Mouse (Mus musculus): ENCODE measurements at regions not wholly inside any gene's neighbourhood (a gene's known extent, or its start where the extent isn't known, plus 50 kb on each side); places are given as distances from the start of the nearest gene placed in this dataset.

DNA sequence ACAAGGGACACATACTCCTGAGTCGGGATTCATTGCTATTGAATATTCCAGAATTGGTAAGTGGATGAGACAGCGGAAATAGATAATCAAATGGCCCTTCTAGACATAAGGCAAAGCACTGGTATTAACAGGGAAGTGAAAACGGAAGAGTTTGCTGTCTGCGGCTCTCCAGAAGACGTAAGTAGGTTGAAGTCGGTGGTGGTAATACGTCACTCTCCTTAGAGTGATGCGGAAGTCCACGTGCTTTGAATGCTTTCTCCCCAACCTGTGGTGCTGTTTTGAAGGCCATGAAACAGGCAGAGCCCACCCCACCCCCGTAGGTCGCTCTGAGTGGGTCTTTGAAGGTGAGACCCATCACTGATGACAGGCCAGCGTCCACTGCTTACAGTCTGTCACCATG, 308.0 kb upstream of the Tbx3 start:
- DNase-seq (ENCODE audit: low spot score in 2 of 2) = no peak
- intact Hi-C loops (cut with DNase I) = no loop called here

DNA sequence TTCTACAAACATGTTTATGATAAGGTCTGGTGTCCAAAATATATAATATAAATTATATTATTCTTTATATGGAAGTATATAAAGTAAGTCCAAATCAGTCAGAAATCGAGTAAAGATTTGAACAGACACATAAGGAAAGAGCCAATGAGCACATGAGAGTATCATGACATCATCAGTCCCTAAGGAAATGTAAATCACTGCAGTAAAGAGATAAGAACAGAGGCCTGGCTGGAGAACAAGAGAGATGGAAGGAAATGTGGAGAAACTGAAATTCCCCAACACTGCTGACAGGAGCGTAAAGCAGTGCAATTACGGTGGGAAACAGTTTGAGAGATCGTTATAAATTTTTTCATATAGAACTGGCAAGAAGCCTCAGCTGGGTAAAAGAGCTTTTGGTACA, 306.2 kb upstream of the Tbx3 start:
- intact Hi-C loops (cut with DNase I) = no loop called here
- no peak for DNase-seq (ENCODE audit: low spot score in 2 of 2)

DNA sequence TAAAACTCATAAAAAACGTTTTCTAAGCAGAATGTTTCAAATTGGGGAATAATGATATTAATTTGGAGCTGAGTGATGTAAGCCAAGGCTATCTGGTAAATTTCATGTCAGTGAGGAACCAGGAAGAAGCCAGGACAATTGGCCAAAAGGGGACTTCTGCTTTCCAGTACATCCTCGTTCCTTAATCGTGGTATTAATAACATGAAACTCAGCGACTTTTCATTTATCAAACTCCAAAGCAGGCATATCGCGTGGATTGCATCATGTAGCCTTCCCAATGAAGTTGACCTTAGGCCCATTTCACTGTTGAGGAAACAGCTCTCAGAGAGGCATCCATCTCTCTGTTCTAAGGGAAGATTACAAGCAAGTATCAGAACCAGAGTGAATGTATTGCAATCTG, 305.3 kb upstream of the Tbx3 start:
- DNase-seq (ENCODE audit: low spot score in 2 of 2) = no peak
- intact Hi-C loops (cut with DNase I) = no loop called here

GRCm38 (mm10) chr5:119366296-119366695, 304.2 kb upstream of the Tbx3 start:
- DNase-seq (ENCODE audit: low spot score in 2 of 2) = no peak
- intact Hi-C loops (cut with DNase I) = no loop called here

DNA sequence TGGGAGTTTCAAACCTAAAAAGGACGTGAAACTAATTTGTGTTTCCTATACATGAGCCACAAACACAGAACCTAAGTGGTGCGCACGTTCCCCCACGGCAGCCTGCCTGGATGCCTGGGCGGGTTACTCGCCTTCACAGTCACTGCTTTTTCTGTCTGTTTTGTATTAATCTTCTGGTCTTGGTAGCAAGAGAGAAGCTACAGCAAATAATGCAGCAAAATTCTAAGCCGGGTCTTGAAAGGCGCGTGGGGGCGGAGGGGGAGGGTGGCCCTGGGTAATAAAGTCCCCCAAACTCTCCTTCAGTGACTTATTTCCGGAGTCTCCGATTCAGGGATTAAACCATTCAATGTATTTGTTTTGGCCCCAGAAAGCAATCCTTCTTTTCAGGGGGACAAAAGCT, 300.0 kb upstream of the Tbx3 start:
- no peak for DNase-seq (ENCODE audit: low spot score in 2 of 2)
- intact Hi-C loops (cut with DNase I) = no loop called here

GRCm38 (mm10) chr5:119370931-119371330, 299.5 kb upstream of the Tbx3 start:
- intact Hi-C loops (cut with DNase I) = no loop called here
- DNase-seq (ENCODE audit: low spot score in 2 of 2) = peak in 1 of 2 experiments; percentile 8

DNA sequence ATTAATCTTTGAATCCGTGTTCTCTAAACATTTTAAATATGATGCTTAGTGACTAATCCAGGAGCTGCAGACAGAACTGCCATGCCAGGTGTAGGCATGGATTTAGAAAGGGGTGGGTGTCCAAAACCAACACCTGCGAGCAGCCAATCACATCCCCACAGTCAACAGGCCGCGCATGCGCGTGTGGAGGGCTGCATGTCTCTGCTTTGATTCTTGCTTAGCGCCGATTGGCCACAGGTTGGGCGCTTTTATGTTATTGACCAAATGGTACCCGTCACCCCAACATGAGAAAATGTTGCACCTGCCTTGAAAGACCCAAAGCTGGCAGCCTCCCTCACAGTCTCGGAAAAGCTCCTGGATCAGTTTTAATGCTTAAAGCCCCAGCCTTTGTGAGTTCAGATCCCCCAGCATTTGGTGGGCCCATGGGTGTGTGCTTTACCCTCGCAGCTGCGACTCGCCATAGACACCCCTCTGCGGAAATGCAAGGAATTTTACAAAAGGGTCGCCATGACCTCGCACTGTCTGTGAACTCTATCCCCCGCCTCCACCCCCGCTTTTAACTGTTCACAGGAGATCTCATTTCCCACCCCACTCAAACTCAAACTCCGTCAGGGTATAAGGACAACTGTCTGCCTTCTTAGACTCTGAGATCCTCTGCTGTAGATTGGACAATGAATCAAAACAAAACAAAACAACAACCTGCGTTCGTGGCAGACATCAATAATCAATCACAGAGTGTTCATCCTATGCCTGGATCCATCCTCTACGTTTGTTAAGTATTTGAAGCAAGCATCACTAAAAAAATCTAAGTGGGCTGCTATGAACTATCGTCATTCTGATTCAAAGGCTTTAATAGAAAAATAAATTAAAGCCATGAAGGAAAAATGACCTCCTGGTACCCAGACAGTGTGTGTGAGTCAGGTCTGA, 296.4 kb upstream of the Tbx3 start:
- DNase-seq (ENCODE audit: low spot score in 2 of 2) = no peak
- intact Hi-C loops (cut with DNase I) = no loop called here

GRCm38 (mm10) chr5:119374861-119375260, 295.6 kb upstream of the Tbx3 start:
- DNase-seq (ENCODE audit: low spot score in 2 of 2) = no peak
- intact Hi-C loops (cut with DNase I) = no loop called here

DNA sequence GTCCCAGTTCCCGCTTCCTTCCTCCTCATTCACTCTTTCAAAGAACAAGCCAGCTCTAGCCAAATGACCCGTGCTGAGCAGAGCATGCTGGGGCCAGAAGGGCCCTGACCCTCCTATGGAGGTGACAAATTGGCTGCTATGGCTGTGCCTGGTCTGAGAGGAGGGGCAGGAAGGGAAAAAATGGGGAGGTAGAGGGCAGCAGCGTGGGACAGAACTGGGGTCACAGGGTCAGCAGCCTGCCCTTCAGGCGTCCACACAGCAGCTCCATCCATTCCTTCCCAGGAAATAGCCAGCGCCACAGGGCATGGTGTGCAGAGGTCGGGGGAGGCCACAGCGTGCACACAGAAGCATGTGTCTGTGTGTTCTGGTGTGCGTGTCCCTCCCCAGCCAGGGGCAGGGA, 292.2 kb upstream of the Tbx3 start:
- no peak for DNase-seq (ENCODE audit: low spot score in 2 of 2)
- intact Hi-C loops (cut with DNase I) = no loop called here

- intact Hi-C loops (cut with DNase I) = no loop called here
- DNase-seq (ENCODE audit: low spot score in 2 of 2) = no peak
These were observed 290.5 kb upstream of the Tbx3 start for GRCm38 (mm10) chr5:119379915-119380432.

DNA sequence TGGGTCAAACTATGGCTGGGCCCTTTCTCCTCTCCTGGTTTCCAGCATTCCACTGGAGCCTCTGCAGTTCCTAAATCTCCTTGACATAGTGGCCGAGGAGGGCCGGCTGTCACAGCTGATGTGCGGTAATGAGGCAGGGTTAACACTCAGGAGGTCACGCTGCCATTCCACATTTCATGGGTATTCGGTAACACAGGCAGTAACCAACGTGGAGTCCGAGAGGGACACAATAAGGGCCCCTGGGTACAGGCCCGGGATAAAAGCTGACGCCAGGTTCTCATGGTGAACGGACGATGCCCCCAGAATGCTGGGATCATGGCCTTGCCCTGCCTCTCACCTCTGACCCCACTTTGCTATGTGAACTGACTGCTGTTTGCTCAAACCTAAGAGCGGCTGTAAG, 289.0 kb upstream of the Tbx3 start:
- DNase-seq (ENCODE audit: low spot score in 2 of 2) = no peak
- intact Hi-C loops (cut with DNase I) = no loop called here

GRCm38 (mm10) chr5:119385506-119385905, 285.0 kb upstream of the Tbx3 start:
- intact Hi-C loops (cut with DNase I) = no loop called here
- no peak for DNase-seq (ENCODE audit: low spot score in 2 of 2)

GRCm38 (mm10) chr5:119386821-119387220, 283.6 kb upstream of the Tbx3 start:
- no peak for DNase-seq (ENCODE audit: low spot score in 2 of 2)
- intact Hi-C loops (cut with DNase I) = no loop called here

- no peak for DNase-seq (ENCODE audit: low spot score in 2 of 2)
- intact Hi-C loops (cut with DNase I) = no loop called here
These were observed 283.2 kb upstream of the Tbx3 start for GRCm38 (mm10) chr5:119387261-119387660.

DNA sequence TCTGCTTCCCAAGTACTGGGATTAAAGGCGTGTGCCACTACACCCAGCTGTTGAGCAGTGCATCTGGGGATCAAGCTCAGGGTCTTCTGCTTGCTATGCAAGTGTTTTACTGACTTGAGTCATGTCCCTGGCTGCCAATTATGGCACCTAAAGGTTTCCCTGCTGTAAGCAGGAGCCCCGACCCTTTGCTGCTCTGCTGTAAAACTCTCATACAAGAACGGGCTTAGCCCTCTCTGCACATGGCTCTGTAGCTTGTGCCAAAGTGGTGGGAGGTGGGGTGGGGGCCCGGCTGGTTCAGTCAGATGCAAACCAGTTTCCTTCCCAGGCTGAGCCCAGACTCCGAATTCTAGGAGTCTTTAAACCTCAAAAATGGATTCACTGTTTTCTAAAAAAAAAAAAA, 281.6 kb upstream of the Tbx3 start:
- peak in 1 of 2 experiments; percentile 4 for DNase-seq (ENCODE audit: low spot score in 2 of 2)

DNA sequence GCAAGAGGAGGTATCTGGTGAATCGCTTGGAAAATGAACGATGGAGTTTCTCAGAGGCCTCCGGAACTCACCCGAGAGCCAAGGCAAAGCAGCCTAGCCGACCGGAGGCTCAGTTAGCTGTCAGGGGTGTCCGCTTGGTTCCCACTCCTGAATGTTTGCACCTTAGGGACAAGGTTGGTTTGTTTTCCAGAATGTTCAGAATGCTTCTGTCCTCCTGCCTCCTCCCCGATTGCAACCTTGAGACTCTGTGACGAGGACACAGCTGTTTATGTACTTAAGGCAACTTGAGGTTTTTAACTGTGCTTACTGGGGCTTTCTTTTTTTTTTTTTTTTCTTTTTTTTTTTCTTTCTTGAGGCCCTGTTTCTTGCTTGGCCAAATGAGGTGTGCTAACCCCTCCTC, 281.1 kb upstream of the Tbx3 start:
- intact Hi-C loops (cut with DNase I) = no loop called here
- peak in 1 of 2 experiments; percentile 16 for DNase-seq (ENCODE audit: low spot score in 2 of 2)

More for the DNA sequence above, 281.6 kb upstream of the Tbx3 start:
- intact Hi-C loops (cut with DNase I) = no loop called here

- DNase-seq (ENCODE audit: low spot score in 2 of 2) = peak in 1 of 2 experiments; percentile 75
- intact Hi-C loops (cut with DNase I) = no loop called here
These were observed 280.6 kb upstream of the Tbx3 start for GRCm38 (mm10) chr5:119389857-119390256.

DNA sequence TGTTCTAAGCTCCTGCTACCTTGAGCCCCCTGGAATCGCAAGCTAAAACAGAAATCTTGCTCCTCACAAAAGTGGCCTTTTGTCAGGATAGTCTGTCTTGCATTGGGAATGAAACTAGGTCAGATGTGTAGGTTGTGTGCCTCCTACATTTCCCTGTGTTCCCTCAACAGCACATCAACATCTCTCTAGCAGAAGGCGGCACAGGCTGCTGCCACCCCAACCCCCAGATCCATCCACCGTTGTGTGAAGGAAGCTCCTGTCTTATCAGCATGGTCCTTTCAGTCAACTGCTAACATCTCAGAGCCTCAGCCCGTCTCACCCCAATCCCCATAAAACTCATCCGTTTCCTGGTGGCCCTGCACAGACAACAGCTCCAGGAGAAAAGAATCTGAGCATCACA, 272.0 kb upstream of the Tbx3 start:
- intact Hi-C loops (cut with DNase I) = no loop called here
- DNase-seq (ENCODE audit: low spot score in 2 of 2) = peak in 1 of 2 experiments; percentile 43

DNA sequence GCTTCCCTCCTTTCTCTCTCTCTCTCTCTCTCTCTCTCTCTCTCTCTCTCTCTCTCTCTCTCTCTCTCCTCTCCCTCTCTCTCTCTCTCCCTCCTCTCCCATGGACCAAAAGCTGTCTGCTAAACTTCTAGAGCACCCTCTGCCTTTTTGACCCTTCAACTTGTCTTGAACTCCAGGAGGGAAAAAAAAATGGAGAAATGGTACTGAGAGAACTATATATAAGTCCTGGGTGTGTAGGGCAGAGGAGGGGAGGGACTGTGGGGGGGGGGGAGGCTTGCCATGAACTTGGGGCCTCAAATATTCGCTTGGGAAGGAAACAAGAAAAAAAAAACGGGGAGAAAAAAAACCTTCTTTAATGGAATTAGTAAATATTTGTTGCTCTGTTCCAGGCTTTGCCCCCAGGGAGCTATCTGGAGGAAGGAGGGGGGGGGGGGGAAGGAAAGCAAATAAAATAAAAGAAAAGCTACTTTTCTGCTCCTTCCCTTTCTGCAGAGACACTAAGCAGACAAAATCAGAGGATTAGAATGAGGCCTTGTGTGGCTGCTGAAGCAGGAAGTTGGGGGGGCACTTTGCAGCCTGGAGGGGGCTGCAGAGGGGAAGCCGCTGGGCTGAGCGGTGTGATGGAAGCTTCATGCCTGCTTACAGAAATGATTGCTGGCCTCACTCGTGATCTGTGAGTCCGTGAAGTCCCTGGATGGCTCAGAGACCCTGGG, 270.1 kb upstream of the Tbx3 start:
- intact Hi-C loops (cut with DNase I) = no loop called here
- no peak for DNase-seq (ENCODE audit: low spot score in 2 of 2)

DNA sequence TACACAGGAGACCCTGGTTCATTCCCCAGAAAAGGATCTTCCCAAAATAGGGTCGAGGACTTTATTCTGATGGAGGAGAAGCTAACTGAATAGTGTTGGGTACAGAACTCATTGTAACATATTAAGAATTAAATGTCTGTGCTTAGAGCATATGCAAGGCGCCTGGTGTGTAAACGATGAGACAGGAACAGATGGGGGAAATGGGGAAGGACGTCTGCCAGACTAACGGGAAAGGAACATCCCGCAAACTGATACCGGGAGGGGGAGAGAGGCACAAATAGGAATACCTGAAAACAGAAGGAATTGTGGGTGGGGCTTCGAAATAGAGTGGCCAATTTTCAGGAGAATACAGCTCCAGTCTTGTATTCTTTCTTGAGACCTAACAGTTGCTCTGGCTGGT, 268.6 kb upstream of the Tbx3 start:
- intact Hi-C loops (cut with DNase I) = no loop called here
- DNase-seq (ENCODE audit: low spot score in 2 of 2) = peak; percentile 8 to 11

GRCm38 (mm10) chr5:119402651-119403050, 267.8 kb upstream of the Tbx3 start:
- intact Hi-C loops (cut with DNase I) = no loop called here
- peak in 1 of 2 experiments; percentile 18 for DNase-seq (ENCODE audit: low spot score in 2 of 2)

Data from left cerebral cortex, postnatal 25 days (tissue).